Mouse (Mus musculus) lung, postnatal 36 days (tissue): Measurements from ENCODE around the gene Abraxas2.

Experiments
- DNase-seq: peaks from one replicate; pipeline ENCODE4 v3.0.0; 2022; ENCODE audit warnings: mixed read lengths

The Abraxas2 gene

DNA sequence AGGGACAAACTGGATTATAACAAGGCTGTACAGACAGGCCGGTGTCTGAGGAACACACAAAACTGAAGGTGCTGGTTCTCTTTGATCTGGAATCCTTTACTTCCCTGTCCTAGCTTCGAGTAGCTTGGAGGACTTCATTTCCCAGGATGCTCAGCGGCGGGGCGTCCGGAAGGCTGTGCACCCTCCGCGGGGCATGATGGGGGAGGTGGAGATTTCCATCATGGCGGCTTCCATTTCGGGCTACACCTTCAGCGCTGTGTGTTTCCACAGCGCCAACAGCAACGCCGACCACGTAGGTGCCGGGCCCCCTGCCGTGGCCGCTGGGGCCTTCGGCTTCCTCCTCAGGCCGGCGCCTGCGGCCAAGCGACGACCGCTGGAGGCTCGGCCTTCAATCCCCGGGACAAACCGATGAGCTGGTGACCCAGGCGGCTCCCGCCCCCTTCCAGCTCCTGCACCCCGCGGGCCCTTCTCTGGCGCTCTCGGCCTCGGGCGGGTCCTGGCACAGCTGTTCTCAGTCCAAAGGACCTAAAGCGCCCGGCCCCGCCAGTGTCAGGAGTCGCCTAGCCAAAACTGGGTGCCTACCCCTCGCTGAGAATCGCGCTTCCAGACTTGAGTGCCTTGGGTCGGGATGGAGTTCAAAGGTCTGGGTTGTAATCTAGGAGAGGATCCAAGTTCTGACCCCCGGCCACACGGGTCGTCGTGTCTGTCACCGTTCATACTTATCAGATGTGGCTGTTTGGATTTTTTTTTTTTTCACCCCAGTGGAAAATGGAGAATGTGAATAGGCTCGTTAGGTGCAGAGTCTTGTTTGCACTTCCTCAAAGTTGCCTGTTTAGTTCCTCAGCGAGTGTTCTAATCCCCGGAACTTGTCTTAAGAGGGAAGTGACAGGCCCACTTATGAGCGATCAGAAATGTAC, at the start of gene Abraxas2:
Gene Abraxas2 (plus strand): TSS at position 184 of the 917 bp plus-strand sequence.
- peak; percentile 95 for DNase-seq

- DNase-seq = no peak
Observed at GRCm38 (mm10) chr7:132809721-132810120, 49.3 kb upstream of the Abraxas2 start.

DNA sequence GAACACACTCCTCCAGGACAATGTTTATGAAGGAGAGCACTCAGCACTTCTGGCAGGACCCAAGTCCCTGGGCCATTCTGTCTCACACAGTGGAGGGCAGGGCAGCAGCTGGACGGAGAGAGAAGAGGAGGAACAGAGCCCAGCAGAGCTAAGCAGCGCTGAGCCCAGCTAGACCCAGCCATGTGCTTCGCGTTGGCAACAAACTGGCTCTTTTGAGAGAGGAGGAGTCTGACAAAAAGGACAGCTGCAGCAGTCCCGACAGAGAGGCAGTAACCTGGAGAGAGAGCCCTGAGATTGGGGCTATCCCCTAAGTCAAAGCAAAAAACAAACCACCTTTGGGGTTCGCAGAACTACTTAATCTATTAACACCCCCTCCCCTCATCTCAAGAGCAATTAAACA, 48.7 kb upstream of the Abraxas2 start:
- DNase-seq = peak; percentile 66

- peak; percentile 96 for DNase-seq
Observed at GRCm38 (mm10) chr7:132810879-132811278, 48.1 kb upstream of the Abraxas2 start.

- DNase-seq = peak; percentile 68
Observed at GRCm38 (mm10) chr7:132811716-132812618, 47.1 kb upstream of the Abraxas2 start.

GRCm38 (mm10) chr7:132812619-132813415, 46.2 kb upstream of the Abraxas2 start:
- DNase-seq = peak; percentile 66

DNA sequence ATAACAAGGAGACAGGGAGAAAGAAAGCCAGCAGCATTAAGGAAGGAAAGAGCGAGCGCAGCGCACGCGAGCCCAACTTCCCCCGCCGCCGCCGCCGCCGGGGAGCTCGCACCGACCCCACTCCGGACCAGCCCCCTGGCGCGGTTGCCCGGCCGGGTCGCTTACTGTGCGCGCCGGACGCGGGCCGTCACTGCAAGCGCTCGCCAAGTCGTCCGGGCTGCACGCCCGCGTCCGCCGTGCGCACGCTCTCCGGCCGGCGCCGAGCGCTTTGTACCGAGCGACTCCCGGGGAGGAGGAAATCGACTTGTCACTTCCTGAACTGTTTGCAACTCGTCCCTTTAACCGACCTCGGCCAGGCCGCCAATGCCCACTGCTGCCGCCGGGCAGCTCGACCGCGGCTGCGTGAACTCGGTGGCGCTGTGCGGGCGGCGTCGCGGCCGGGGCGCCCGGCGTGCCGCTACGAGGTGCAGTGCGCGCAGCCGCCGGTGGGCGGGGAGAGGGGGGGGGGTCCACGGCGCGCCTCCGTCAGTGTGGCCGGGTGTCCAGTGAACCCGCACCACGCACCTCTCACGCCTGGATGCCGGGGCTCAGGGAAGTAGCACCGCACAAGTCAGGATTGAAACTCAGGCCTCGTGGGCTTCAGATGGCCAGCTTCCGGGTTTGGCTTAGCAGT, 45.5 kb upstream of the Abraxas2 start, which contains the start of gene Fam53b:
Gene Fam53b (minus strand): TSS at position 471 of the 673 bp plus-strand sequence.
- DNase-seq = peak; percentile 77

GRCm38 (mm10) chr7:132814089-132814450, 45.0 kb upstream of the Abraxas2 start:
- DNase-seq = peak; percentile 77

- peak; percentile 50 for DNase-seq
Observed at GRCm38 (mm10) chr7:132815081-132815480, 43.9 kb upstream of the Abraxas2 start.

- no peak for DNase-seq
Observed at GRCm38 (mm10) chr7:132816528-132816927, 42.5 kb upstream of the Abraxas2 start.

GRCm38 (mm10) chr7:132817056-132817455, 42.0 kb upstream of the Abraxas2 start:
- no peak for DNase-seq

DNA sequence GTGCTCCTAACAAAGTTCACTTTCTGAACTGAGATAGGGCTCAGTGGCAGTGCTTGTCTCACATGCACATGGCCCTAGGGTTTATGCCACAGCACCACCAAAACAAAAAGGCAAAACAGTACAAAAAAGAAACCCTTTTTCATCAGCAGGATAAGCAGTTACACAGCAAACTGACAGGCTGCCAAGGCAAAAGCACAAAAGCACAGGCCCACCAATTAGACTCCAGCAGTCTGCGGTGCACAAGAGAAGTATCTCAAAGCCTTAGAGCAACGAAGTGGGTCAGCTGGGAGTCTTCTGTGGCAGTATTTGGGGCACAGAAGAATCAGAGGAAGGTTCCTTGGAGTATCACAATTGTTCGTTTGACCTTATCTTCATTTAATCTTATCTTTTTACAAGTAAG, 38.3 kb upstream of the Abraxas2 start:
- no peak for DNase-seq

GRCm38 (mm10) chr7:132823832-132824231, 35.2 kb upstream of the Abraxas2 start:
- no peak for DNase-seq

- no peak for DNase-seq
Observed at GRCm38 (mm10) chr7:132824346-132825022, 34.5 kb upstream of the Abraxas2 start.

DNA sequence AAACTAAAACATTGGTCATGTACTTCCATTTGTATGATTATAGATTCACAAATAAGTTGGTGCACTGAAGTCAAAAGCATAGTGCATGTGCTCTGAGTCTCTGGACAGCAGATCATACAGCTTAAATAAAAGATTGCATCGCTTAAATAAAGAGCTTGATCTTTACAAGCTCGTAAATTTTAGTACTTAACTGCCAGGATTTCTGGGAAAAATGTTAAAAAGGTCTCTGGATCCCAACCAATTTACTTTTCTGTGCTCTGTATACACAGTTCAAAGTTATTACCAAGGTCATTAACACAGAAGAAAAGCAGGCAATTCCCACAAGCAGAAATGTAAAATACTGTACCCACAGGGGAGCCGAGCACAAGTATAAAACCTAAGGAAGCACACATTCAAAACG, 28.1 kb upstream of the Abraxas2 start:
- DNase-seq = no peak

GRCm38 (mm10) chr7:132841287-132841686, 17.7 kb upstream of the Abraxas2 start:
- DNase-seq = no peak

DNA sequence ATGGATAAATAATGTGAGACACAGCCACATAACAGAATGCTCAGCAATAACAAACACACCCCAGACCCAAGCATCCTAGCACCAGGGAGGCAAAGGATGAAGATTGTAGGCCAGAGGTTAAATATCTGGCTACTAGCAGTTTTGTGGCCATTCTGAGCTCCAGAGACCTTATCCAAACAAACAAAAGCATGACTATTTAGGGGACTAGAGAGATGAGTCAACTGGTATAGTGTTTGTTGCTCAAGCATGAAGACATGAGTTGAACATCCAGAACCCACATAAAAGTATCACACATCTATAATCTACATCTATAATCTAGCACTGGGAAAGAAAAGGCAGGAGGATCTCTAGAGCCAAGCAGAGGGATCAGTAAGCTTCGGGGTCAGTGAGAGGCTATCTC, 16.6 kb upstream of the Abraxas2 start:
- no peak for DNase-seq

- peak; percentile 23 for DNase-seq
Observed at GRCm38 (mm10) chr7:132843152-132843551, 15.9 kb upstream of the Abraxas2 start.

DNA sequence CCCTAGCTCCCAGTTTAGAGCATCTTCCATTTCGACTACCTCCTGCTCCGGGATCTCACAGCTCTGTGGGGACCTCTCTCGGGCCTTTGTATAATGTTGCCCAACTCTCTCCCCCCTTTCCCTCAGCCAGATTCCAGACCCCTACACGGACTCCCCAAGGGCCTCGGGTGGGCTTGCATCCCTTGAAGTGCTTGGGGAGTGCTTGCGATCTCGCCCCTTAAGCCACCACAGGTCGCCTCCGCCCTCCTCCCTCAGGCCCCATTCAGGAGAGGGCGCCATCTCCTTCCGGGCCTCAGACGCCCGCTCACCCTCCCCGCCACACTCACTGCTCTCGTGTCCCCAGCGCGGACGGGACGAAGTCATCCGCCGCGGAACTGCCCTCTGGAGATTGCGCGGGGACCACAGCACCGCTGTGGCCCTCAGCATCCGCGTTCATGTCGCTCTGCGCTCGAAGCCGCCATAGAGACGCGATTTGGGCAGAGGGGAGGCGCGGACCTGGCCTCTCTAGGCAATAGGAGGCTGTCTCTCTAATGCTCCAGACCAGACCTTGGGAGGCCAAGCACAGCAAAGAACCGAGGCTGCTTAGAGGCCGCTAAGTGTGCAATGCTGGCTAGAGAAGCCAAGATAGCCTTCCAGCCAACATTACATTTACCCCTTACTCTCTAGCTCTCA, 6.7 kb upstream of the Abraxas2 start, which contains the start of gene Eef1akmt2:
Gene Eef1akmt2 (minus strand): TSS at position 501 of the 672 bp plus-strand sequence.
- DNase-seq = peak; percentile 88

- no peak for DNase-seq
Observed at GRCm38 (mm10) chr7:132853361-132853760, 5.7 kb upstream of the Abraxas2 start.

GRCm38 (mm10) chr7:132853946-132854345, 5.1 kb upstream of the Abraxas2 start:
- DNase-seq = peak; percentile 25
